ENCODE assay signal across 9 mouse cellular contexts in genomic region chr2:158612671-158613250, GRCm38 (mm10). TPM values are rescaled to one million over a fixed set of nuclear protein-coding genes. Genes with fewer than 3 reads are reported as not detected.
DNase-seq lines count a peak whose midpoint lies in the region; ATAC-seq lines count a peak whose summit lies in the region.
"Had no signal": no experiment of that assay in that cellular context is flagged by ENCODE, and none has a peak within 500 bp of the region (broad histone marks: within the 10 kb centered on the region; RNA-seq: fewer than 3 reads in every experiment).

No protein-coding gene starts in this region.

- no peak overlapping the region for H3K4me3 ChIP-seq in liver, embryonic 15.5 days (replicated peaks)
- H3K4me3 ChIP-seq in liver, embryonic 12.5 days: no peak overlapping the region
- peak overlapping the region; percentile 51 for H3K4me3 ChIP-seq in forebrain, embryonic 12.5 days (replicated peaks)
- peak overlapping the region; percentile 54 for H3K4me3 ChIP-seq in hindbrain, embryonic 14.5 days (replicated peaks; ENCODE audit: low read length)
- H3K4me3 ChIP-seq in neural tube, embryonic 15.5 days (replicated peaks): peak overlapping the region; percentile 50
- H3K4me3 ChIP-seq: limb, embryonic 15.5 days had no signal

- H3K4me1 ChIP-seq in liver, embryonic 15.5 days (replicated peaks): peaks cover 19% of the 10 kb centered on the region; the same call in 1 of the 2 replicates
- H3K4me1 ChIP-seq in liver, embryonic 12.5 days: peaks cover 27% of the 10 kb centered on the region
- peaks cover 39% of the 10 kb centered on the region for H3K4me1 ChIP-seq in forebrain, embryonic 12.5 days
- H3K4me1 ChIP-seq in hindbrain, embryonic 14.5 days (replicated peaks; ENCODE audit: control insufficient read depth, insufficient read depth, low read length): peaks cover 11% of the 10 kb centered on the region; the same call in 1 of the 2 replicates
- H3K4me1 ChIP-seq in neural tube, embryonic 15.5 days: peaks cover 44% of the 10 kb centered on the region

- no peaks in the 10 kb centered on the region for H3K9me3 ChIP-seq in liver, embryonic 15.5 days (replicated peaks)
- no peaks in the 10 kb centered on the region for H3K9me3 ChIP-seq in liver, embryonic 12.5 days (replicated peaks)
- no peaks in the 10 kb centered on the region for H3K9me3 ChIP-seq in forebrain, embryonic 12.5 days
- H3K9me3 ChIP-seq in hindbrain, embryonic 14.5 days (ENCODE audit: control insufficient read depth, low read length): no peaks in the 10 kb centered on the region
- no peaks in the 10 kb centered on the region for H3K9me3 ChIP-seq in neural tube, embryonic 15.5 days (replicated peaks)
- H3K9me3 ChIP-seq: limb, embryonic 15.5 days had no signal

- no peaks in the 10 kb centered on the region for H3K36me3 ChIP-seq in liver, embryonic 15.5 days (replicated peaks)
- H3K36me3 ChIP-seq in liver, embryonic 12.5 days: no peaks in the 10 kb centered on the region
- H3K36me3 ChIP-seq in forebrain, embryonic 12.5 days (replicated peaks): 0 out of 2 replicates have a peak, but pooled peaks cover 3% of the 10 kb centered on the region
- H3K36me3 ChIP-seq in hindbrain, embryonic 14.5 days (replicated peaks; ENCODE audit: control insufficient read depth, insufficient read depth): 0 out of 2 replicates have a peak, but pooled peaks cover 7% of the 10 kb centered on the region
- no peaks in the 10 kb centered on the region for H3K36me3 ChIP-seq in neural tube, embryonic 15.5 days
- H3K36me3 ChIP-seq: limb, embryonic 15.5 days had no signal

- ATAC-seq in liver, embryonic 15.5 days (ENCODE audit: insufficient read depth): no peak
- no peak for ATAC-seq in liver, embryonic 12.5 days
- ATAC-seq in forebrain, embryonic 12.5 days (ENCODE audit: low FRiP score): no peak
- no peak for ATAC-seq in hindbrain, embryonic 14.5 days (ENCODE audit: low FRiP score)
- no peak for ATAC-seq in neural tube, embryonic 15.5 days (ENCODE audit: low FRiP score)

- H3K27me3 ChIP-seq in liver, embryonic 15.5 days: peaks cover 100% of the 10 kb centered on the region
- H3K27me3 ChIP-seq in liver, embryonic 12.5 days (replicated peaks): peaks cover 100% of the 10 kb centered on the region
- H3K27me3 ChIP-seq in forebrain, embryonic 12.5 days: peaks cover 100% of the 10 kb centered on the region
- H3K27me3 ChIP-seq in hindbrain, embryonic 14.5 days (ENCODE audit: control insufficient read depth, insufficient read depth, low read length): peaks cover 88% of the 10 kb centered on the region
- peaks cover 92% of the 10 kb centered on the region for H3K27me3 ChIP-seq in neural tube, embryonic 15.5 days (replicated peaks)

- WGBS in liver, embryonic 15.5 days (ENCODE audit: insufficient replicate concordance): 9% methylated on average over 10 of the region's 10 CpGs
- 8% methylated on average over 10 of the region's 10 CpGs for WGBS in liver, embryonic 12.5 days (ENCODE audit: insufficient replicate concordance)
- WGBS in forebrain, embryonic 12.5 days: 5% methylated on average over 10 of the region's 10 CpGs
- 2% methylated on average over 10 of the region's 10 CpGs for WGBS in hindbrain, embryonic 14.5 days
- 5% methylated on average over 10 of the region's 10 CpGs for WGBS in neural tube, embryonic 15.5 days

- peak; percentile 50 for DNase-seq in hindbrain, embryonic 14.5 days (ENCODE audit: low spot score)
- DNase-seq in layer of hippocampus, adult 9-11 months: no peak
- no peak for DNase-seq in spleen, postnatal 36 days (ENCODE audit: low spot score in 2 of 2)

- H3K4me2 ChIP-seq in liver, embryonic 15.5 days: peak overlapping the region; percentile 7
- no peak overlapping the region for H3K4me2 ChIP-seq in liver, embryonic 12.5 days
- H3K4me2 ChIP-seq in forebrain, embryonic 12.5 days: peak overlapping the region; percentile 52
- H3K4me2 ChIP-seq in hindbrain, embryonic 14.5 days (replicated peaks): peak overlapping the region; percentile 66
- H3K4me2 ChIP-seq in neural tube, embryonic 15.5 days: peak overlapping the region; percentile 55
- H3K4me2 ChIP-seq: limb, embryonic 15.5 days had no signal

- H3K27ac ChIP-seq in liver, embryonic 15.5 days (replicated peaks): no peak overlapping the region
- H3K27ac ChIP-seq in liver, embryonic 12.5 days: no peak overlapping the region
- H3K27ac ChIP-seq in forebrain, embryonic 12.5 days: peak overlapping the region; percentile 91
- H3K27ac ChIP-seq in hindbrain, embryonic 14.5 days: peak overlapping the region; percentile 97
- H3K27ac ChIP-seq in neural tube, embryonic 15.5 days (replicated peaks): peak overlapping the region; percentile 88; the same call in 1 of the 2 replicates
- H3K27ac ChIP-seq: limb, embryonic 15.5 days had no signal

- H3K9ac ChIP-seq in liver, embryonic 15.5 days: no peak overlapping the region
- no peak overlapping the region for H3K9ac ChIP-seq in liver, embryonic 12.5 days
- H3K9ac ChIP-seq in forebrain, embryonic 12.5 days: peak overlapping the region; percentile 74
- peak overlapping the region; percentile 89 for H3K9ac ChIP-seq in hindbrain, embryonic 14.5 days
- H3K9ac ChIP-seq in neural tube, embryonic 15.5 days (replicated peaks): peak overlapping the region; percentile 60
- H3K9ac ChIP-seq: limb, embryonic 15.5 days had no signal

RNA-seq across cellular contexts. Expression of gene Slc32a1, which starts 2.2 kb away (rescaled TPM):
- polyA plus RNA-seq in liver, embryonic 15.5 days (2015; fragmentation: Nextera tagmentation; extraction: Ambion mirVana): not detected in 2 replicates
- polyA plus RNA-seq in liver, embryonic 12.5 days (2016; fragmentation: Nextera tagmentation; extraction: Ambion mirVana): not detected in 2 replicates
- polyA plus RNA-seq in forebrain, embryonic 12.5 days (2016; fragmentation: Nextera tagmentation; extraction: Ambion mirVana): 3.8 and 4.3 TPM in 2 replicates
- polyA plus RNA-seq in hindbrain, embryonic 14.5 days (2014; fragmentation: Nextera tagmentation; extraction: Ambion mirVana): 8.7 and 11.5 TPM in 2 replicates
- 9.7 and 11.1 TPM in 2 replicates for polyA plus RNA-seq in neural tube, embryonic 15.5 days (2015; fragmentation: Nextera tagmentation; extraction: Ambion mirVana)
- polyA plus RNA-seq: limb, embryonic 15.5 days; stomach, embryonic 14.5 days had no signal

RNA-seq across cellular contexts. Expression of gene Actr5, which starts 11.9 kb away (rescaled TPM):
- 5.1 and 5.3 TPM in 2 replicates for polyA plus RNA-seq in liver, embryonic 15.5 days (2015; fragmentation: Nextera tagmentation; extraction: Ambion mirVana)
- 12.5 and 13.3 TPM in 2 replicates for polyA plus RNA-seq in liver, embryonic 12.5 days (2016; fragmentation: Nextera tagmentation; extraction: Ambion mirVana)
- polyA plus RNA-seq in forebrain, embryonic 12.5 days (2016; fragmentation: Nextera tagmentation; extraction: Ambion mirVana): 20.3 and 22.6 TPM in 2 replicates
- 14.6 TPM in 2 replicates for polyA plus RNA-seq in hindbrain, embryonic 14.5 days (2014; fragmentation: Nextera tagmentation; extraction: Ambion mirVana)
- polyA plus RNA-seq in neural tube, embryonic 15.5 days (2015; fragmentation: Nextera tagmentation; extraction: Ambion mirVana): 11.4 TPM in 2 replicates

RNA-seq across cellular contexts. Expression of gene Ppp1r16b, which starts 52.4 kb away (rescaled TPM):
- polyA plus RNA-seq in liver, embryonic 15.5 days (2015; fragmentation: Nextera tagmentation; extraction: Ambion mirVana): 1.2 and 1.6 TPM in 2 replicates
- 1.9 and 2.0 TPM in 2 replicates for polyA plus RNA-seq in liver, embryonic 12.5 days (2016; fragmentation: Nextera tagmentation; extraction: Ambion mirVana)
- 2.9 and 3.2 TPM in 2 replicates for polyA plus RNA-seq in forebrain, embryonic 12.5 days (2016; fragmentation: Nextera tagmentation; extraction: Ambion mirVana)
- polyA plus RNA-seq in hindbrain, embryonic 14.5 days (2014; fragmentation: Nextera tagmentation; extraction: Ambion mirVana): 20.0 and 20.8 TPM in 2 replicates
- polyA plus RNA-seq in neural tube, embryonic 15.5 days (2015; fragmentation: Nextera tagmentation; extraction: Ambion mirVana): 25.3 and 26.6 TPM in 2 replicates

Comparison
In these comparisons a context has a peak if more than half of its experiments do, and no peak if none do; other contexts are left out.
1. H3K27ac ChIP-seq: peak in forebrain, embryonic 12.5 days (single experiment), hindbrain, embryonic 14.5 days (single experiment) and neural tube, embryonic 15.5 days (single experiment); none in liver, embryonic 15.5 days (single experiment) and liver, embryonic 12.5 days (single experiment).
2. H3K4me3 ChIP-seq: peak in forebrain, embryonic 12.5 days (single experiment), hindbrain, embryonic 14.5 days (single experiment) and neural tube, embryonic 15.5 days (single experiment); none in liver, embryonic 15.5 days (single experiment) and liver, embryonic 12.5 days (single experiment).
3. H3K9ac ChIP-seq: peak in forebrain, embryonic 12.5 days (single experiment), hindbrain, embryonic 14.5 days (single experiment) and neural tube, embryonic 15.5 days (single experiment); none in liver, embryonic 15.5 days (single experiment) and liver, embryonic 12.5 days (single experiment).